Mouse (Mus musculus) megakaryocyte, embryonic 14.5 days (primary cell): ENCODE results near the gene Rsu1.

Experiments
- FLI1 ChIP-seq: IDR thresholded peaks from 2 replicates; pipeline ENCODE4 v1.6.1; 2012; ENCODE audit warnings: low read length, inconsistent platforms, mixed read lengths
- GATA1 ChIP-seq: IDR thresholded peaks from 3 replicates; pipeline ENCODE4 v1.6.1; 2012; ENCODE audit warnings: mixed read lengths, low read length, inconsistent platforms, borderline replicate concordance

- TF ChIP-seq GATA1 (no peak), FLI1 (no peak)
Observed at GRCm38 (mm10) chr2:13234796-13235195, 36.4 kb downstream of the Rsu1 start.
